Mouse (Mus musculus) ovary, postnatal 14 days (tissue): Measurements from ENCODE around the gene Foxe3.
"Not testable (repeated sequence)": the region's sequence is repeated elsewhere in the genome, so short reads cannot be mapped to it uniquely, and the experiment has no call there.

ENCODE experiments used
- DNase-seq: peaks from one replicate; pipeline ENCODE4 v3.0.0; 2022; ENCODE audit warnings: low spot score

Foxe3 gene

GRCm38 (mm10) chr4:114925917-114926312, at the start of gene Foxe3:
TSS of gene Foxe3 (minus strand) at chr4:114926013.
- no peak for DNase-seq

GRCm38 (mm10) chr4:114973229-114973740, 47.5 kb upstream of the Foxe3 start:
- DNase-seq, result no peak

- no peak for DNase-seq
Observed at GRCm38 (mm10) chr4:114970736-114971135, 44.9 kb upstream of the Foxe3 start.

- DNase-seq, result not testable (repeated sequence)
Observed at GRCm38 (mm10) chr4:114960881-114961280, 35.1 kb upstream of the Foxe3 start.

- DNase-seq, result no peak
Observed at GRCm38 (mm10) chr4:114959533-114959932, 33.7 kb upstream of the Foxe3 start.

- no peak for DNase-seq
Observed at GRCm38 (mm10) chr4:114958786-114959185, 33.0 kb upstream of the Foxe3 start.

GRCm38 (mm10) chr4:114958231-114958630, 32.4 kb upstream of the Foxe3 start:
- DNase-seq, result no peak

- DNase-seq, result no peak
Observed at GRCm38 (mm10) chr4:114957403-114957802, 31.6 kb upstream of the Foxe3 start.

- DNase-seq, result no peak
Observed at GRCm38 (mm10) chr4:114953172-114953571, 27.4 kb upstream of the Foxe3 start.

GRCm38 (mm10) chr4:114947852-114948481, 22.2 kb upstream of the Foxe3 start:
- no peak for DNase-seq

GRCm38 (mm10) chr4:114947395-114947794, 21.6 kb upstream of the Foxe3 start:
- peak; percentile 80 for DNase-seq

GRCm38 (mm10) chr4:114946416-114946815, 20.6 kb upstream of the Foxe3 start:
- DNase-seq, result no peak

GRCm38 (mm10) chr4:114945021-114945420, 19.2 kb upstream of the Foxe3 start:
- peak; percentile 7 for DNase-seq

GRCm38 (mm10) chr4:114942583-114942982, 16.8 kb upstream of the Foxe3 start:
- no peak for DNase-seq

GRCm38 (mm10) chr4:114942112-114942511, 16.3 kb upstream of the Foxe3 start:
- no peak for DNase-seq

GRCm38 (mm10) chr4:114941311-114941710, 15.5 kb upstream of the Foxe3 start:
- DNase-seq, result no peak

GRCm38 (mm10) chr4:114938248-114938647, 12.4 kb upstream of the Foxe3 start:
- no peak for DNase-seq

- DNase-seq, result no peak
Observed at GRCm38 (mm10) chr4:114937459-114938047, 11.7 kb upstream of the Foxe3 start.

GRCm38 (mm10) chr4:114934188-114934587, 8.4 kb upstream of the Foxe3 start:
- DNase-seq, result no peak

GRCm38 (mm10) chr4:114932747-114933146, 6.9 kb upstream of the Foxe3 start:
- DNase-seq, result no peak

GRCm38 (mm10) chr4:114929155-114929554, 3.3 kb upstream of the Foxe3 start:
- no peak for DNase-seq

GRCm38 (mm10) chr4:114924971-114925916, 569 bp downstream of the Foxe3 start:
- no peak for DNase-seq

- no peak for DNase-seq
Observed at GRCm38 (mm10) chr4:114917091-114917490, 8.7 kb downstream of the Foxe3 start.
